Mouse (Mus musculus) kidney, embryonic 16.5 days (tissue): ENCODE data around the gene Dapk2. TPM values are rescaled to one million over a fixed set of nuclear protein-coding genes. Genes with fewer than 3 reads are reported as not detected.
A peak's percentile ranks its signal among the peaks of the same experiment; 100 is the strongest.

ENCODE experiments used
- ATAC-seq: fragments of 200-750 bp; cut with Nextera tagmentation; 2 replicates; pipeline ENCODE4 v1.8.0; 2017; ENCODE audit warnings: moderate TSS enrichment; ENCODE audit not compliant: low FRiP score, low TSS enrichment
- H3K27ac ChIP-seq: fragments of 300-500 bp; sonication (generic); 2 replicates; pipeline ENCODE4 v1.5.1; 2014; ENCODE audit warnings: low read length
- H3K27me3 ChIP-seq: fragments of 300-500 bp; sonication (generic); 2 replicates; pipeline ENCODE4 v1.6.1; 2014; ENCODE audit warnings: low read length, control low read depth, mixed read lengths; ENCODE audit not compliant: insufficient read depth
- H3K36me3 ChIP-seq: fragments of 300-500 bp; sonication (generic); 2 replicates; pipeline ENCODE4 v1.6.1; 2014; ENCODE audit warnings: low read length, control low read depth, mixed read lengths; ENCODE audit not compliant: insufficient read depth
- H3K4me1 ChIP-seq: fragments of 300-500 bp; sonication (generic); 2 replicates; pipeline ENCODE4 v1.6.1; 2014; ENCODE audit warnings: low read length, control low read depth, mixed read lengths; ENCODE audit not compliant: insufficient read depth
- H3K4me2 ChIP-seq: fragments of 300-500 bp; sonication (generic); replicated peaks from 2 replicates; pipeline ENCODE4 v1.6.1; 2014; ENCODE audit warnings: low read depth, low read length
- H3K4me3 ChIP-seq: fragments of 300-500 bp; sonication (generic); 2 replicates; pipeline ENCODE4 v1.5.1; 2014; ENCODE audit warnings: mild to moderate bottlenecking, low read length
- H3K9ac ChIP-seq: fragments of 300-500 bp; sonication (generic); replicated peaks from 2 replicates; pipeline ENCODE4 v1.6.1; 2014; ENCODE audit warnings: low read length
- H3K9me3 ChIP-seq: fragments of 300-500 bp; sonication (generic); 2 replicates; pipeline ENCODE4 v1.6.1; 2016; ENCODE audit warnings: low read length, control low read depth
- WGBS: fragments of 180-500 bp; shearing (Covaris S2); extraction: QIAGEN DNeasy Blood & Tissue Kit; methylation state at CpG from one replicate; pipeline ENCODE4 v1.1.7; 2014; 5-methylcytosine and 5-hydroxymethylcytosine counted together
- polyA plus RNA-seq: library from polyadenylated mRNA; unstranded; fragments of >200 nt; fragmentation: Nextera tagmentation; extraction: Ambion mirVana; gene quantifications from 2 replicates; pipeline ENCODE4 v1.2.1, GENCODE M21; 2015

Dapk2 gene
- polyA plus RNA-seq, 1 experiment from 2014 or later: 4.9 TPM

DNA sequence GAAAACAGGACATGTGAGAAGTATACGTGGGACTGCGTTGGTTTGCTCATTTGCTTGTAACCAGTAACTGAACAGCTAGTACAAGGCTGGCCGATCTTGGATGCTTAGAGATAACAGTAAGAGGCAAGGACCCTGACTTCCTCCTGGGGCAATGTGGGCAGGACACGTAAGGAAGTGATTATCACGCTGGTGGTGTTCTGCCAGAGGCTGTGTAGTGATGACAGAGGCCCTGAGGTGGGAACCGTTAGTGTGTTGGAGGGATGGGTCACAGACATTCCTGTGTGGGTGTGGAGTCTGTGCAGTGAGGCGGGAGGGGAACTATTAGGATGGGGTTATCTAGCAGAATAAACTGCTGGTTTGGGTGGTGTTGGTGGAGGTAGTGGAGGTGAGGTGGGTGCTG lies 81.2 kb downstream of the Dapk2 start:
- H3K4me2 ChIP-seq: no peak overlapping the region
- no peaks in the 10 kb centered on the region for H3K36me3 ChIP-seq
- H3K27ac ChIP-seq: no peak overlapping the region
- peaks cover 8% of the 10 kb centered on the region; the same call in 1 of the 2 replicates for H3K4me1 ChIP-seq
- 72% methylated on average over 7 of the region's 7 CpGs for WGBS
- H3K4me3 ChIP-seq: no peak overlapping the region
- ATAC-seq: no peak
- no peak overlapping the region for H3K9ac ChIP-seq
- H3K27me3 ChIP-seq: no peaks in the 10 kb centered on the region
- H3K9me3 ChIP-seq: no peaks in the 10 kb centered on the region

DNA sequence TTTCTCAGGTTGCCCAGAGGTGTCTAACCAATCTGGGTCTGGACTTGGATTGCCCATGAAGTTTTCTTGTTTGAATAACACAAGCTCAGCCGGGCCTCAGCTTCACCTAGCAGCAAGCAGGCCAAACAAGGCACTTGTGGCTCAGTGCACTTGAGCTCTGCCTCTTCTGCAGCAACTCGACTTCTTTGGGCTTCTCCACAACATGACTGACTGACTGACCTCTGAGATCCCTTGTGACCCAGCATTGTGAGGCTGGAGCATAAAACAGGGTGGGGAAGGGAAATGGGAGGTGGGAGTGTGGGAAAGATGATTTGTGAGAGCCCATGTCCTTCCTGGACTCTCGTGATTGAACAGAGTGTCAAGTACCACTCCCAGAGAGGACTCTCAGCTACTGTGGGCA lies 81.7 kb downstream of the Dapk2 start:
- Histone ChIP-seq H3K27me3 (no peaks in the 10 kb centered on the region), H3K4me3 (no peak overlapping the region), H3K4me2 (no peak overlapping the region), H3K27ac (no peak overlapping the region), H3K36me3 (no peaks in the 10 kb centered on the region), H3K4me1 (peaks cover 8% of the 10 kb centered on the region; the same call in 1 of the 2 replicates), H3K9me3 (no peaks in the 10 kb centered on the region), H3K9ac (no peak overlapping the region)
- WGBS: 37% methylated on average over 3 of the region's 3 CpGs
- no peak for ATAC-seq

DNA sequence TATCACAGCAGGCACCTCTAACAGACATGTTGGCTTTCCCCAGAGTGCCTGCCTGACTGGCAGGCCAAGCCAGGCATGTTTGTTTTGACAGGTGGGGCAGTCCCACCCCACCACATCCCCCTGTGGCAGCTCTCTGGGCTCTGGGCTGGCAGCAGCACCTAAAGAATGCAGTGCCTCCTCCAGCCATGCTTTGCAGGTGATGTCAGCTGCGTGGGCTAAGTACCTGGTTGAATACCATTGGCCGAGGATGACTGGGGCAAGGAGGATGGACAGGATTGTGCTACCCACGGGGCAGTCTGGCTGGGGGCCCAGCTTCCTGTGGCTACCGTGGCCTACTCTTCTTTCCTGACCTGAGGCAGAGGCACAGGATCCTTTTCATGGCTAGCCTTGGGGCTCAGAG lies 82.5 kb downstream of the Dapk2 start:
- Histone ChIP-seq H3K4me2 (no peak overlapping the region), H3K9me3 (no peaks in the 10 kb centered on the region), H3K9ac (no peak overlapping the region), H3K4me1 (peaks cover 8% of the 10 kb centered on the region; the same call in 1 of the 2 replicates), H3K36me3 (no peaks in the 10 kb centered on the region), H3K4me3 (no peak overlapping the region), H3K27ac (no peak overlapping the region), H3K27me3 (no peaks in the 10 kb centered on the region)
- no peak for ATAC-seq
- 42% methylated on average over 4 of the region's 4 CpGs for WGBS

DNA sequence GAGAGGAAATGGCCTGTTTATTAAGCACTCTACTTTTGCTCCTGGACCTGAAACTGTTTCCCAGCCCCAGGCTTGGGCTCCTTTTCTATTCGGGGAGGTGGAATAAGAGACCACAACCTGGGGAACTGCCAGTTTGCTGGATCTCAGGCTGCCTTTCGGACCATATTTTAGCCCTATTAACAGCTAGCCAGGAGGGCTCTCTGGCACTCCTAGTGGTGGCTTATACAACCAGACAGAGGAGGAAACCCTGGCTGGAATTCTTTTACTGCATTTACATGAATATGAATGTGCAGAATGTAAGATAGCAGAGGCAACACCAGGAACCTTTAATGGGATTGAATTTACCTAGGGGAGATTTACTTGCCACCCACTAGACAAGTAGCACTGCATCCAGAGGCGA lies 83.0 kb downstream of the Dapk2 start:
- Histone ChIP-seq H3K27me3 (no peaks in the 10 kb centered on the region), H3K9ac (no peak overlapping the region), H3K36me3 (no peaks in the 10 kb centered on the region), H3K9me3 (no peaks in the 10 kb centered on the region), H3K27ac (no peak overlapping the region), H3K4me1 (peaks cover 8% of the 10 kb centered on the region; the same call in 1 of the 2 replicates), H3K4me3 (no peak overlapping the region), H3K4me2 (no peak overlapping the region)
- ATAC-seq: no peak
- 54% methylated on average over 3 of the region's 3 CpGs for WGBS

DNA sequence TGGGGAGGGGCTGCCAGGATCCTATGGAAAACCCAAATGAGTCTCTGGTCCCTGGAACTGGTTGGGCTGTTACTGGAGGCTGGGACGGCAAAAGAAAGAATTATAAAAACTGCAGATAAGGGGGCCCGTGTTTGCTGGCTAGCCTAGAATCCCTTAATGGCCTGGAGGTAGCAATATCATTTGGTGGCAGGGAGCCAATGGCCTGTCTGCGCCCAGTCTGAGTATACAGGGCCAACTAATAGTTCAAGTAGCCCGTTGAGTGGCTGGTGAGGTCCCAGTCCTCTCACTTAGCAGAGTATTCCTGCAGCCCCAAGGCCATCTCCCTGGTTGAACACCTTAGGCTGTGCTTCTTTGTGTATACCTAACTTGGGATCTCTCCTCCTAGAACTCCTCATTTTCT lies 83.7 kb downstream of the Dapk2 start:
- no peak for ATAC-seq
- Histone ChIP-seq H3K9ac (no peak overlapping the region), H3K27ac (no peak overlapping the region), H3K4me2 (no peak overlapping the region), H3K27me3 (no peaks in the 10 kb centered on the region), H3K4me3 (no peak overlapping the region), H3K4me1 (peaks cover 8% of the 10 kb centered on the region; the same call in 1 of the 2 replicates), H3K9me3 (no peaks in the 10 kb centered on the region), H3K36me3 (no peaks in the 10 kb centered on the region)
- 78% methylated on average over 4 of the region's 4 CpGs for WGBS

DNA sequence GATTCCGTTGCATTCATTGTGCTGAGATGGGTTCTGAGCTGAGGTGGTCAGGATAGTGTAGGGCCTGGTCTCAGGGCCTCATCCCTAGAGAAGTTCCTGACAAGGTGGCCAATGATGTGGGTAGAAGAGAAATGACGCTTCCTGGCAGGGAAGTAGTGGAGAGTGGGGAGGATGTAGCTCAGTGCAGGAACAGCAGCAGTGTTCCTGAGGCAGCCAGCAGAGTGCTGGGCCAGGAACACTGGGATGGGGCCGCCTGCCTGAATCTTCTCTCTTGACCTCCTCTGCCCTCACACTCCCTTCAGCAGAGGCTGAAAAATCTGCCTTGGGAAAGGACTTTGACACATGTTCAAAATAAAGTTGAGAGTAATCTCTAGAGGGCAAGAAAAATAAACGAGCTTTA lies 85.2 kb downstream of the Dapk2 start:
- Histone ChIP-seq H3K4me2 (no peak overlapping the region), H3K4me3 (no peak overlapping the region), H3K4me1 (peaks cover 8% of the 10 kb centered on the region; the same call in 1 of the 2 replicates), H3K27ac (no peak overlapping the region), H3K9me3 (no peaks in the 10 kb centered on the region), H3K36me3 (no peaks in the 10 kb centered on the region), H3K9ac (no peak overlapping the region), H3K27me3 (no peaks in the 10 kb centered on the region)
- no peak for ATAC-seq
- 52% methylated on average over 4 of the region's 4 CpGs for WGBS

DNA sequence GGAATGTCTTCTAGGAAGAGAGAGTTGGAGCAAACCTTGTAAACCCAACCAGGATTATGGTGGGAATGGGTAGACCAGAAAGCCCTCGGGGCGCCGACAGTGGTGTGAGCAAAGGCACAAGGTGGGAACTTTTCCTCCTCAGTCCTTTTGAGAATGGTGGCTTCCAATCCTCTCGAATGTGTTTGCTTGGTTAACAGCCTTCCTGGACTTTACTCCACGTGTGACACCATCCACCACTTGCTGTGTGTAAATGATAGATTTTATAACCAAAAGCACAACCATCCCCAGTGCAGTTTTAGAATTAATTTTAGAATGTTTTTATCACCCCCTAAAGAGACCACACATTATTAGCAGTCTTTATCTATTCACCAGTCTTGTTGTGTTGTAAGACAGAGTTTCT lies 86.1 kb downstream of the Dapk2 start:
- WGBS: 91% methylated on average over 5 of the region's 5 CpGs
- Histone ChIP-seq H3K4me3 (no peak overlapping the region), H3K36me3 (no peaks in the 10 kb centered on the region), H3K4me1 (peaks cover 8% of the 10 kb centered on the region; the same call in 1 of the 2 replicates), H3K9me3 (no peaks in the 10 kb centered on the region), H3K9ac (no peak overlapping the region), H3K27ac (no peak overlapping the region), H3K27me3 (no peaks in the 10 kb centered on the region), H3K4me2 (no peak overlapping the region)
- no peak for ATAC-seq

DNA sequence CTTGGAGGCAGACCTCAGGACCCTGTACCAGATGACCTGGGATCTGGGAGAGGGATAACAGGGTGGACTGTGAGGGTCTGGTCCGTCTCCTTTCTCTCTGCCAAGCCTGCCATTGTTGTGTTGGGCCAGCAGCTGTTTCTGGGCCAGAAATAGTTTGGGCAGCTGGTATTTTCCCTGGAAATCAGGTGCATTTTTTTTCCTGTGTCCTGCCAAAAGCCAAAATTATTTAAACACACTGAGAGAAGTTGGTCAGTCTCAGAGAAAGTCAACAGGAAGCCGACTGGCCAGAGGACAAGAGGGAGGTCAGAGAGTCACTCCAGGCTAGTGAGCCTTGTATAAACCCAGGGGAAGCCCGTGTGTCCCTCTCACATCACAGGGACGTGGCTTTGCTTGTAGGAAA lies 87.7 kb downstream of the Dapk2 start:
- no peak for ATAC-seq
- 27% methylated on average over 4 of the region's 4 CpGs for whole genome bisulfite sequencing

DNA sequence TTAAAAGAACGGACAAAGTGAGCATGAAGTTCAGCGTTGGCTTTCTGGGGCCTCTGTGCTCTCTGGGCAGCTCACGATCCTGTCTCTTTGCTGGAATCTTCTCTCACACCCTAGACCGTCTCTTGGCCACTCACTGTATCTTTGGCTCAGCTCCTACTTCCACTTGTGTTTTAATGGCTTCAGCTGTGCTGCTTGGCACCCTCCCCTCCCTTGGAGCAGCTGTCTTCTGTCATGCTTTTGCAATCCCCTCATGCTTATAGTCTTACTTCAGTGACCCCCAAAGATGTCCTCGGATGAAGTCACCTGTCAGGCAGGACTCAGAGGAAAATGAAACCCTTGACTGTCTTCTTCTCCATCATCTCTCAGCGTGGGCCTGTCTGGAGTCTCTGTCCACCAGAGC lies 91.3 kb downstream of the Dapk2 start:
- Histone ChIP-seq H3K36me3 (no peaks in the 10 kb centered on the region), H3K4me3 (no peak overlapping the region), H3K27ac (no peak overlapping the region), H3K9me3 (no peaks in the 10 kb centered on the region), H3K4me2 (no peak overlapping the region), H3K27me3 (no peaks in the 10 kb centered on the region), H3K4me1 (peaks cover 12% of the 10 kb centered on the region), H3K9ac (no peak overlapping the region)
- whole genome bisulfite sequencing: 69% methylated on average over 6 of the region's 6 CpGs
- ATAC-seq: no peak

More for the DNA sequence above, 87.7 kb downstream of the Dapk2 start:
- Histone ChIP-seq H3K27ac (no peak overlapping the region), H3K9ac (no peak overlapping the region), H3K9me3 (no peaks in the 10 kb centered on the region), H3K36me3 (no peaks in the 10 kb centered on the region), H3K27me3 (no peaks in the 10 kb centered on the region), H3K4me1 (peaks cover 6% of the 10 kb centered on the region; the same call in 1 of the 2 replicates), H3K4me2 (no peak overlapping the region), H3K4me3 (no peak overlapping the region)

DNA sequence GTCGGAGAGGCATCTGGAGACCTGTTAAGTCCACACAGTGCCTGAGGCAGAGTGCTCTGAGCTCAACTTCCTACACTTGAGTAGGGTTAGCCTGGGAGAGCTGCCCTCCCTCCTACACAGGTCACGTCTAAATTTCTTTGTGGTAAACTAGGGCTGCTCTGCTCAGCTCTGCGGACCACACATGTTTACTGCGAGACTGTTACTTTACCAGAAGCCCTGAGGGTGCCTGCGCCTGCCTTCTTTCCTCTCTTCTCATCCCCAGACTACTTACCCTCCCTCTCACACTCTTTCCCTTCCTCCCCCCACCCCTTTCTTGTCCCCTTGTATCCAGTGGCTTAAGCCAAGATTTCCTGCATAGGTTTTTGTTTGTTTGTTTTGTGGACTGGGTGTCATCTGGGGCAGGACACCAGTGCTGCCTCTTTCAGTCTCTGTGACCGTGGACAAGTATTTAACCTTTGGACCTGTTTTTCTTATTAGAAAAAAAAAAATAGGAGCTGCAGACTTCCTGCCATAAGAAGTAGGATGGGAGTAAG lies 93.2 kb downstream of the Dapk2 start:
- no peaks in the 10 kb centered on the region for H3K9me3 ChIP-seq
- H3K27ac ChIP-seq: peak overlapping the region; percentile 71
- H3K36me3 ChIP-seq: no peaks in the 10 kb centered on the region
- H3K4me2 ChIP-seq: 0 out of 2 replicates have a peak overlapping the region, but pooled peaks have one; percentile 8
- 13% methylated on average over 6 of the region's 6 CpGs for WGBS
- H3K4me1 ChIP-seq: peaks cover 12% of the 10 kb centered on the region
- H3K27me3 ChIP-seq: no peaks in the 10 kb centered on the region
- no peak overlapping the region for H3K4me3 ChIP-seq
- ATAC-seq: peak; percentile 79
- no peak overlapping the region for H3K9ac ChIP-seq
